Mouse (Mus musculus): Measurements from ENCODE around the gene Inka2.

The Inka2 gene

DNA sequence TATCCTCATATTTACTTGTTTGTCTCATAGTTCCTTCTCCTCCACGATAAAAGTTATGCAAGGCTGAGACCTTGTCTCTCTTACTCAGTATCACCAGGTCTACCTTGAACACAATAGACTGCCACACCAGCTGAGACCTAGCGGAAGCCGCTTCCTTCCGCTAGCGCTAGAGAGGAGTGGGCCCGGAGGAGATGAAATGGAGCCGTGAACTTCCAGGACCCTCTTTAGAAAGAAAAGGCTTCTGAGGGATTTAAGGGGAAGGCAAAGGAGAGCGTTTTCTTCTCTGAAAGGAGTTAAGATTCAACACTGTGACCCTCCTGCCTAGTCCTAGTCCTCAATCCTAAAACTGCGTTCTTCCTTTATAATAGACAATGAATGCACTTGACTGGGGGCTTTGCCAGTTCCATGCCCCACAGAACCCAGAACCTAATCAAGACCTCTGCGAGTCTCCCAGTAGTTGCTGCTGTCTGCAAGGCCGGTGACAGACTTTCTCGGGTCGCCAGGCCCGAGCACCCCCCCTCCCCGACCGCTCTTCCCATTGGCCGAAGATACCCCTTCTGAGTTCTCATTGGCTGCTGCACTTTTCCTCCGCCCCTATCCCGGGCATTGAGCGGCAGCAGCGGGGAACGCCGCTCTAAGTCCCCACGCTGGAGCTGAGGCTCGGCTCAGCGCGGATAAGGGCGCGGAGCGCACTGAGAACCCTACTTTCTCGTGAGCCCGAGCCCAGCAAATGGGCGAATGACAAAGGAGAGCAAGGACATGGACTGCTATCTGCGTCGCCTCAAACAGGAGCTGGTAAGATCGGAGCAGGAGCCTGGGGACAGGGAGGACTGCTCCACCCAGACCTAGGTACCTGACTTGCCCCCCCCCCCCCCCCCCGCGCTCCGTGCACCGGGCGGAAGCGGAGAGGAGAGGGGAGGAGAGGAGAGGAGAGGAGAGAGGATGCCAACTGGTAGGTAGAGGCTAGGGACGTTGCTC, at the start of gene Inka2:
Gene Inka2 (plus strand): TSS at position 569 of the 978 bp plus-strand sequence.
- peak; percentile 71 for DNase-seq (ENCODE audit: low read depth, low spot score)

DNA sequence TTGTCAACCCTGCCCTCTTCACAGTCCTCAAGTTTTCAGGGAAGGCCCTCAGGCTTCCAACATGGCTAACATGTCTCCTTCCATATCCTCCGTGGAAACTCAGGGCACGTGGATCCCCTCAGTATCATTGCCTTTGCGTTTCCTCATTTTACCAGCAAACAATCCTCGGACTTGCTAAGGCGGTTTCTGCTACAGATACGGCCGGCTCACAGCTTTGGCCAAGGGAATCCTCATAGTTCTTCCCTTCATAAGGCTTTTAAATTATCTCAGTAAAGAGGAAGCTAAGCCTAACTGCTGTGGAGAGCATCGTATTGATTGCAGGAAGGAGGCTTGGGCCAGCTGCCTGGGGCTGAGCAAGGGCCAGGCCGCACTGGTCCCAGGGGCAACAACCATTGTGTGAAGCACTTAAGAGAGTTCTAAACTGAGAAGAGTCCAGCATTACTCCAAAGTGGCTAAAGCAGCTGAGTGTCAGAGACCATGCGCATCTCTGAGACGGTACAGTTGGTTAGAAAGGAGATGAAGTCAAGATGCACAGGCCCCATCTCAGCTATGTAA, 49.3 kb upstream of the Inka2 start:
- DNase-seq (ENCODE audit: low read depth, low spot score), result no peak

DNA sequence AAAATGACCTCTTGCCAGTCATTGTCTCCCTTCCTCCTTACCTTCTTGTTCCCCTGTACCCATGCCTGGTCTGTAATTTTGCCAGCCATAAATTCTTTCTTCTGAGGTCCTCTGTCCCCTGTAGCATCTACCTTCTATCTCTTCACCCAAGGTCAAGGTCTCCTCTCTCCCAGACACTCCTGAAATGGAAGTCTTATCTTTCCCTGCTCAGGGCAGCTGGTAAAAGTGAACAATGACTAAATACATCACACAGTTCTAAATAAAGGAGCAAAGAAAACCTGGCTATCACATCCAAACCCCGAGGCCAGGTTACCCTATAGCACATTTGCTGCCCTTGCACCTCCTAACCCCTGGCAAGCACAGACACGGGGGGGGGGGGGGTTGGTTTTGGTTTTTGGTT, 43.9 kb upstream of the Inka2 start:
- no peak for DNase-seq (ENCODE audit: low read depth, low spot score)

DNA sequence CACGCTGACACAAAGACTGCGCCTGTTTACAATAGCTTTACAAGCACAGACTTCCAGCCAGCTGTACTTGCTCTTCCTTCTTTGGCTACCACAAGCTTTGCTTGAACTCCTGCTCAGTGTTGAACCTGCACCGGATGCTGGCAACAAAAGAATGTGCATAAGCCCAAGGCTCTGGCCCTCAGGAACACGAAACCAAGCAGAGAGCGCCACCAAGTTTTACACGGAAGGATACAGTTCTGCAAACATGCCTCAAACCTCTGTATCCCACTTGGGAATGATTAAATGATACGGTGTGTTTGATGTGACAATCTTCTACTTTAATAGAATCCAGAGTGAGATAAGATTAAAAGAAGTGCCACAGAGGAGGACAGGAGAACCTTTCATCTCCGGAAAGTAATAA, 41.4 kb upstream of the Inka2 start:
- DNase-seq (ENCODE audit: low read depth, low spot score), result no peak

DNA sequence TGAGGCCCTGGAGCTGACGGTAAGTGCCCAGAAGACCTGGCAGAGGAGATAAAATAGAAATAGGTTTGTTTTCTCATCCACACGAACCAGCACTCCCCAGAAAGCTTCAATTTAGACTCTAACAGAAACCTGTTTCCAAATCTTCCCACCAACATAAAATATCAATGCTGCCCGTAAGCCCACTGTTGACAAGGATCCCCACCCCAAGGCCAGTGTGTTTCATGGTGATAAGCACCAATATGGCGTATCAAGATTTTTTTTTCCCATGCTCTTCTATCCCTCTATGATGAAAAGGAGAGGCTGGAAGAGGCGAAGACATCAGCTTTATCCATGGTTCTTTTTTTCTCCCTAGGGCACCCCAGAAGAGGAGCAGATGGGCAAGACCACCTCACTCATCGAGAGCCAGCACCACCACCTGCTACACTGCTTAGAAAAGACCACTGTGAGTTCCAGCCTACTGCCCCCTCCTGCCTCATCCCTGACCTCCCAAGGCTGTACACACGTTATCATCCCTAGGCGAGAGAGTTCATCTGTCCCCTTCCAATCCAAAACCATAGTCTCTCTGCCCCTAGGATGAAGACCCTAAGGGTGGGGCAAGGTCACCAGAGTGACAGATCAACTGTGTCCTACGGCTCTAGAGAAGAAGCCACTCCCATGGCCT, 39.2 kb upstream of the Inka2 start:
- no peak for DNase-seq (ENCODE audit: low read depth, low spot score)

DNA sequence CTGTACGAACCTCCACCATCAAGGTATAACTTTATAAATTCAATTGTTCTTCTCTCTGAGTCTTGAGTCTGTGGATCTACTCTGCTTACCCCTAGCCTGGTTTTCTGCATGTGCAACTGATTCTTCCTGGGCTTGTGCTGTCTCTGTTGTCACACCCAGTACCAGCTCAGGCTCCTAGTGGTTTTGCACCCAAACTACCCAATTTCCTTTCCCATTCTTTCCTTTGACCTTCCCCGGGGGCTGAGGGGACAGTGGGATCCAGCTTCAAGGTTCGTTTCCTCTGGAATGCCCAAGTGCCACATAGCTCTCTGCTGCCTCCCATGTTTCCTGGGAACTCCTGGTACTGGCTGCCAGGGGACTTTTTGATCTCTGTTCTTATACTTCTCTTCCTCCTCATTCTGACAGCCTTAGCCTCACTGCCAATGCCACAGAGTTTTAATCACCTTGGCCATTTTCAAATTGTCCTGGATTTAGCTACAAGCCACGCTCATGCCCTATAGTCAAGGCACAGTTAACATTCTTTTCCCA, 37.3 kb upstream of the Inka2 start:
- DNase-seq (ENCODE audit: low read depth, low spot score), result no peak

DNA sequence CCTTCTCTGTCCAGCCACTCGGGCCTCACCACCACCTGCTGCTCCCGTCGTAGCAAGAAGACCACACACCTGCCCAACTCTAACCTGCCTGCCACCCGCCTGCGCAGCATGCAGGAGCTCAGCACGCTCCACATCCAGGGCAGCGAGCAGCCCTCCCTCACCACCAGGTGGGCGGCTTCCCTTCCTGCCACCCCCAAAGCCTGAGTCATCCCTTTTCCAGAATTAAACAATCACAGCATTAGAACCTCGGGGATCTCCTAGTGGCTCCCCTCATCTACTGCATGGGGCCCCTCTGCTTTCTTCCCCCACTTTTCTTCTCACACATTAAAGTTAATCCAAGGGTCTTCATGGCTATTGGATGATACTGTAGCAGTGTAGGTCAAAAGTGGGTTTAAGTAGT, 36.2 kb upstream of the Inka2 start:
- DNase-seq (ENCODE audit: low read depth, low spot score), result no peak

DNA sequence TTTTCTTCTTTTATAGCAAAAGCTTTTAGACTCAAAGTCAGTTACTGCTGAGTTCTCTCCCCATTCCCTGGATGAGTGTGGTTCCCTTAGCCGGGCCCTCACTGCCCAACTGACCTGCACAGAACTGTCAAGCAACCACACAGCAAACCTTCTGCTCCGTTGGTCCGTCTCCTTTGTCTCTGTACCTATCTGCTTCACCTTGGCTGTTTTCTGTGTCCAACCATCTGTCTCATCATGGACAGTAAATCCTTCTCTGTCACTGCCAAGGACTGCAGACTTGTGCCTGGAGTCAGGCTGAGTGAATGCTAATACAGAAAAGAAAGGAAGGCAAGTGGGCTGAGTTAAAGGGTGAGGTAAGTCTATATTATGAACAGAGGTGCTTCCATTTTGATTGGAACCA, 34.6 kb upstream of the Inka2 start:
- no peak for DNase-seq (ENCODE audit: low read depth, low spot score)

DNA sequence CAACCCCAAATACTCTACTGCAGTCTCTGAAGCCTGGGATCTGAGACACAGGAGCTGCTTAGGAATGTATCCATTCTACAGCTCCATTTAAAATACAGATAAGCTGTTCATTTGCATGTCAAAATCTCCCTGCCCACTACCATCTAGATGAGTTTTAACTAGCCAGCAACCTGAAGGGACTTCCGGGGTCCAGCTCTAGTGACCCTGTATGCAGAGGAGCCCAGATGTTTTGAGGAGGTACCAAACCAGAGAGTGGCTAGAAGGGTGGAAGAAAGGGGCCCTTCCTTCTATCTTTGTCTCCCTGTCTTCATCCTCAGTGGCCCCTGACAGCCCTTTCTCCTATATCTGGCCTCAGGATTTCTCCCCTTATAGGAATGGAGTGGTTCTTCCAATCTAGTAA, 33.6 kb upstream of the Inka2 start:
- DNase-seq (ENCODE audit: low read depth, low spot score), result no peak

DNA sequence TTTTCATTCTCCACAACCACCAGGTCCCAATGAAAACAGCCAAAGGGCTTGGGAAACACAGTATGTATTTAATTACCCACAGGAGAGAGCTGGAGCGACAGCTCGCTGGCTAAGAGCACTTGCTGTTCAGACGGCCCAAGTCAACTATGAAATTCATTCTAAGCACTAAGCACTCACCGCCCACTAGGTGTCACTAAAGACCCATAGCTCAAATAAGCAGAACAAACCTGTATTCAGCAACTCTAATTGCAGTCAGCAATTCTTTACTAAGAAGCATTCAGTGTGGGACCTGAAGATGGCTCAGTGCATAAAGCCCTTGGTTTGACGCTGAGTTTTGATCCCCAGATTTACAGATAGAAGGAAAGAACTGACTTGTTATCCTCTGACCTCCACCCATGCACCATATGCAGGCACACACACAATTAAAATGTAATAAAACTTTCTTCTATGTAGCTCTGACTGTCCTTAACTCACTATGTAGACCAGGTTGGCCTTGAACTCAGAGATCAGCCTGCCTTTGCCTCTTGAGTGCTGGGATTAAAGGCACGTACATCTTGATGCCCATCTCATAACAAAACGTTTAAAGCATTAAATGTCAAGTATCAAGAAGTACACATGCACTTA, 29.7 kb upstream of the Inka2 start:
- no peak for DNase-seq (ENCODE audit: low read depth, low spot score)

DNA sequence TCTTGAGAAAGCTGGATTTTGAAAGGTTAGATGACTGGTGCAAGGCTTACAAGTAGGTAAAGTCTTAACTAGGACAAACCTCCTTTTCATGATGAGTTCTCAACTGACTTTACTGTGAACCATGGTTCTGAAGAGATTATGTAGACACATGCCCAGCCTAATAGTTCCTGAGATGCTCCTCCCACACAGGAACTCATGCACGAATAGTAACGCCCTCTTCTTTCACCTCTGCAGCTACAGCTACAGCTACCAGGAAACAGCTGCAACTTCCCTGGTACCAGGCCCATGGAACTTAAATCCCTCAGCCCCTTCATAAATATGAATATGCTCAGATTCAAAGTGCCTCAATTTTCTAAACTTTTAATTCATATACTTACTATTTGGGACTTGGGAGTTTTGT, 28.5 kb upstream of the Inka2 start:
- DNase-seq (ENCODE audit: low read depth, low spot score), result no peak

DNA sequence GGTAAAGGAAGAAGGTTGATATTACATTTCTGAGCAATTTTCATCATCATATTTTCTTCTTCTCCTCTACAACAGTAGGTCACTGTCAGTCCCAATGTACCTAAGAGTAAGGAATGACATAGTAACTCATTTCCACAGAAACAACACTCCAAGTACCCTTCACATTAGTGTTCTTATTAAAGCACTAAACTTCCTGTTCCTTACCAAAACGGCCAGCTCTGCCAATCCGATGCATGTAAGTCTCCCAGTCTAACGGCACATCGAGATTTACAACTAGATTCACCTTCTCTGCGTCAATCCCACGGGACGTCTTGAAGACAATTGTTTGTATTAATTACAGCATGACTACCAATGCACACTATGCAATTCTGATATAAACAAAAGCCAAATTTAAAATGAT, 24.1 kb upstream of the Inka2 start:
- DNase-seq (ENCODE audit: low read depth, low spot score), result no peak

DNA sequence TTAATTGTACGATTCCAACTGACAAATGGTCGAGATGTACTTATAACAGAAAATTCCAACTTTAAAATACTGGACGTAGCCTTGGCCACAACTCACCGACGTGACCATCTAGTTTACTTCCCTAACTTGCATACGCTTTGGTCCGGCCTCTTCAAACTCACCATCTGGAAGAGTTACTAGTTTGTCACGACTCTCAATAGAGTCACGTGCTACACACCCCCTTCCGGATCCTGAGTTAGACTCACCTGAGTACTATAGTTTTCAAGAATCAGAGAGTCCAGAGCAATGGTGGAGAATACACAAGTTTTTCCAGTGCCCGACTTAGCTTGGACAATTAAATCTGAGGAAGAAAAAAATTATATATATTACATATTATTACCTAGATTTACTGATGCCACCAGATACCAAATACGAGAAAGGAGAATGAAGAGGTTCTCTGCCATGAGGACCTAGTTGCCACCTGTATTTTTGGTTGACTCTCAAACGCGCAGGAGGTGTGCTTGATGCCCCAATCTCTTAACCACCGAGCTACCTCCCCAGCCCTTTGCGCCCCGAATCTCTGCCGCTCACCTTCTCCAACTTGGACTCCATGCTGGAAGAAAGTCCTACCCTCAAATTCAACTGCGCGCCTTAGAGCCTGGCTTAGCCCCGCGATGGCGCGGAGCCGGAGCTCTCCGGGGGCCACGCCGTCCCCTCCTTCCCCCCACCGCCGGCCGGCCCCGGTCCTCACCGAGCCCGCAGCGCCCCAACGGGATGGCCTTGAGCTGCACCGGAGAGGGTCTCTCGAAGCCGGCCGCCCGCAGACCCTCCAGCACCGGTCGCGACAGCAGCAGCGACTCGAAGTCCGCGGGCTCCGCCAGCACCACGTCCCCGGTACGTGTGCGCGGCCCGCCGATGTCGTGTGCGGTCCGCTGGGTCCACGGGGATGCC, 17.7 kb upstream of the Inka2 start:
- no peak for DNase-seq (ENCODE audit: low read depth, low spot score)

DNA sequence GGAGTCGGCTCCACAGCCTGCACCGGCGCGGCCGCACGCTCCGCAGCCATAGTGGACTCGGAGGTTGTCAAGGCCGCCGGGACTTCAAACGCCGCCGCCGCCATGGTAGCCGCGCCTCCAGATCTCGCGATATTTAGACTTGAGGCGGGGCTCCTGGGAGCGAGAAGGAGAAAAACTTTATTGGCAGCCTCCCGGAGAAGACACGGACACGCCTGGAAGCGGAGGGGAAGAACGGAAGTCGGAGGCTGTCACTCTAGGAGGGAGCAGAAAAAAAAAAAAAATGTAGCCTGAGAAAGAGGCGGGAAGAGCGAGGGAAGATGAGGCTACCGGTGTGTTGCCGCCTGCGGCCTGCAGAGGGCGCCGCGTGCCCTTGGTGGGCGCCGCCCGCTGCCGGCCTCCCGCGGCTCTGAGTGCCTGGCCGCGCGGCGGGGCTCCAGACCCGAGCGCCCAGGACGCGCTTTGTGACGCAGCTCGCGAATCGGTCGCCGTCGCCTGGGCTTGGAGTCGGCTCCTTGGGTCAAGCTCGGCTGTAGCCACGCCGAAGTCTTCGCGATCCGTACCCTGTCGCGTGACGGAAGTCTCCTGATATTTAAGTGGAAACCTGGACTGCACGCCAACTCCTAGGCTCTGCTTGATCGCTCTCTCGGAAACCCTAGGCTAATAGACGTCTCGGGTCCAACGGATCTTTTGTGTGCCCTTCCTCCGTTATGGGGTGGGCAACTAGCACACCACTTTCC, 16.9 kb upstream of the Inka2 start, which contains the start of gene Ddx20:
Gene Ddx20 (minus strand): TSS at position 251 of the 737 bp plus-strand sequence.
- DNase-seq (ENCODE audit: low read depth, low spot score), result peak; percentile 95

DNA sequence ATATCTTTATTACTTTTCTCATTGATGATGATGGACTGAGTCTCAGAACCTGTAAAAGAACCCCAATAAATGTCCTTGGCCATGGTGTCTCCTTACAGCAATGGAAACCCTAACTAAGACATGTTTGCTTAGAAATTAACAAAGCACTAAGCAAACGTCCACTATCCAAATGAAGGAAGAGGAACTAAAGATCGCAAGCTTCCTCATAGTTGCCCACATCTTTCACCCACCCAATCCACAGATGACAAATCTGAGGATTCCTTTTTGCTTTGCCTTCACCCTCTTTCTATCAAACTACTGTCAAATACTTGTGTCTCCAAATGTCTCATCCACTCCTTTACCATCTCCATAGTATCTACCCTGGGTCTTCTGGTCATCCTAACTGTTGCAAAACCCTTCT, 15.9 kb upstream of the Inka2 start:
- no peak for DNase-seq (ENCODE audit: low read depth, low spot score)

DNA sequence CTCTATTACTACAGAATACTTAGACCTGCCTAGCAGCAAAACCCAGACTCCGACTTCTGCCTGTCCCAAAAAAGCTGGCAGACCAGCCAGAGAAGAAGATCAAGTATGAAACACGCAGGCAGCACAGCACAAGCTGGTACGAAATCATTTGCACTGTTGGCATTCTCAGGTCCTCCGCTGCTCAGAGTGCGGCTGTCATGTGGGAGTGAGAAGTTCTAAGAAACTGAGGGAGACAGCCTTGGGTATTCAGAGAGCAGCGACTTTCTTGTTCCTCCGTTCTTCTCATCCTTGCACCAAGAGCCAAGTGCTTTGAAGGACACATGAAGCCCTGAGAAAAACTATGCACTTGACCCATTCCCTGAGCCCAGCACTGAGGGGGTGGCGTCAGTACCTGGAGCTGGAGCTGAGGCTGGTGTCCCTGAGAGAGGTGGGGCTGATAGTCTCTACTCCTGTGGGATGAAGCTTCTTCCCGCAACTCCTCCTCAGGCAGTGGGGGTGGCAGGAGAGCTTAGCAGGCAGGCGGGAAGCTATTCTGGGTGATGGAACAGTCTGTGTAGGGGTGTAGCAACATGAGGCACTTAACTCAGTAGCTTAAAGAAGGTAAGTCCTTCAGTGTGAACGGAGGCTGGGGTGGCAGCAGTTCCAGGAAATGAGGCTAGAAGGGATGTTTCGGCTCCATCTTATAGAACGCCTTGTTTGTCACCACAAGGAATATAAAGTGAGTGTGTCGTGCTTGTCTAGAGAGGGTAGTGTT, 10.9 kb upstream of the Inka2 start:
- no peak for DNase-seq (ENCODE audit: low read depth, low spot score)

DNA sequence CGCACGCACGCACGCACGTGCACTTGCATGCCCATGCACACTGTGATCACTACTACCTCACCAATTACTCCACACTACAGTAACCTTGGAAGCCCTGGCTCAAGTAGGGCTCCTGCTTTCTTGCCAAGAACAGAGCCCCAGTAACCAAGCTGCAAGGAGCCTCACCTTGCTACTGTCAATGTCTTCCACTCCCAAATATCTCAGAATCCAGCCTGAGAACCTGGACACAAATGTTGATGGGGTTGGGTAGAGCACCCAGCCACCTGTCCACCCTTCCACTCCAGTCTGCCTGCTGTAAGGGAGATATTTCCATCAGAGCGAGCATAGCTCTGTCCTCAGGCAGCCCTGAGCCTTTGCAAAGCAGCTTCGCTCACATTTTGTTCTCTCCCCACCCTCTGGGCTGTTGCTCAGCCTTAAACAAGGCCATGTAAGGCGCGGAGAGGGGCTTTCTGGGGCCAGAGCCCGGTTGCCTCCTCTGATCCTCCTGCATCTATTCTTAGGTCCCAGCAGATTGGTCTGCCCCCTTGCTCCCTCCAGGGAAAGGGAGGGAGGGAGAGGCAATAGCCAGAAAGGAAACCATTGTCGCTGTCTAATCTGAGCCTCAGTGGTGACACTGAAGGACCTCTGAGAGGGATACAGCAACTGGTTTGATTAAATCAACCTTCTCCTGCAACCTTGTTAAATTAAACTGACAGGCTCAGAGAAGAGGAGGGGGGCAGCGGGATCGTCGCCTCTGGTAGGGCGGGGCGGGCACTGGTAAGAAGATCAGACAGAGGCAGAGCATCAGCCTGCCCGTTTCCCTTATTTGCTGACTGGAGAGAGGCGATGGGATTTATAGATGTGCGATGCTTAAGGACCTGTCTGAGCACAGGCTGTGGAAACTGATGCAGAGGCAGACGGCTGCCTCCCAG, 8.7 kb upstream of the Inka2 start:
- DNase-seq (ENCODE audit: low read depth, low spot score), result no peak
